Mouse (Mus musculus) effector memory CD4-positive, alpha-beta T cell, adult 5 months (primary cell): ENCODE measurements around the gene E130311K13Rik. TPM values are rescaled to one million over a fixed set of nuclear protein-coding genes. Genes with fewer than 3 reads are reported as not detected.

Experiments
- polyA plus RNA-seq: library from polyadenylated mRNA; unstranded; fragments of 100-300 nt; shearing (Covaris generic); gene quantifications from one replicate; pipeline ENCODE4 v1.2.1, GENCODE M21; 2017

Gene E130311K13Rik
- polyA plus RNA-seq, result 5.3 TPM

DNA sequence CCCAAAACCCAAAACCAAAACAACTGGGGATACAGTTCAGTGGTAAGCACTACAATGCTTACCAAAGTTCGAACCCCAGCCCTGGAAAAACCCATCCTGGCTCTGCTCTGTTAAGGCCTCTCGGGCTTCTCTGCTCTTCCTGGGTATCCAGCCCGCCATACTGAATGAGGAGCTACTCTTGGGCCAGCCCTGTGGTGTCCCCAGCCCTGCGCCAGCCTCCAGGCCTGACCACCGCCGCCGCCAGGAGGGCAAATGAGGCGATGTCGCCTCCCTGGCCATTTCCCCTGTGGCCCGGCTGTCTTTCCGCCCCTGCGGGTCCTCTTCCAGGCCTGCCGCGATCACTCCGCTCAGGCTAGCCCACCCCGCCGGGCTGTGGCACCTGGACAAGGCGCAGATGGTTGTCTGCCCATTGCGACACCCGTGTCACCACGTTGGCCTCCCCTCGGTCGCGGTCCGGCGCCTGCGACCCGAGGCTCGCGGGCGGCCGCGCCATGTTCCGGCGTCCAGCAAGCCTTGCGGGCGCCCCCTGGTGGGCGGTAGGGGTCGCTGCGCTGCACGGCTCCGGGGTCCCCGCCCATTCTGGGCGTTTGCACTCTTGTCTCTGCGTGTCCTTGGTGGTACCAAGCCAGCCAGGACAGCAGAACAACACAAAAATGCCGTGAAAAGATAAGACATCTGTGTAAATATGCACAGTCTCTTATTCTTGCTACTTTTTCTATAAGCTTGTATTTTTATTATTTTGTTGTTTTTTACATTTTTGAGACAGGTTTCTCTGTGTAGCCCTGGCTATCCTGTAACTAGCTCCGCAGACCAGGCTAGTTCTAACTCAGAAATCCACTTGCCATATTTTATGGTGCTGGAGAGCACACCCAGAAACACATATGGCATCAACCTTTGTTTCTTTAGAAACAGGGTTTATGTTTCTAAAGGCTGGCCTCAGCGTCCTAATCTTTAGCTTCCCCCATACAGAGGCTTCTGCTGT lies at the start of gene E130311K13Rik:
E130311K13Rik (minus strand) TSS at position 595 of the 982 bp plus-strand sequence.

DNA sequence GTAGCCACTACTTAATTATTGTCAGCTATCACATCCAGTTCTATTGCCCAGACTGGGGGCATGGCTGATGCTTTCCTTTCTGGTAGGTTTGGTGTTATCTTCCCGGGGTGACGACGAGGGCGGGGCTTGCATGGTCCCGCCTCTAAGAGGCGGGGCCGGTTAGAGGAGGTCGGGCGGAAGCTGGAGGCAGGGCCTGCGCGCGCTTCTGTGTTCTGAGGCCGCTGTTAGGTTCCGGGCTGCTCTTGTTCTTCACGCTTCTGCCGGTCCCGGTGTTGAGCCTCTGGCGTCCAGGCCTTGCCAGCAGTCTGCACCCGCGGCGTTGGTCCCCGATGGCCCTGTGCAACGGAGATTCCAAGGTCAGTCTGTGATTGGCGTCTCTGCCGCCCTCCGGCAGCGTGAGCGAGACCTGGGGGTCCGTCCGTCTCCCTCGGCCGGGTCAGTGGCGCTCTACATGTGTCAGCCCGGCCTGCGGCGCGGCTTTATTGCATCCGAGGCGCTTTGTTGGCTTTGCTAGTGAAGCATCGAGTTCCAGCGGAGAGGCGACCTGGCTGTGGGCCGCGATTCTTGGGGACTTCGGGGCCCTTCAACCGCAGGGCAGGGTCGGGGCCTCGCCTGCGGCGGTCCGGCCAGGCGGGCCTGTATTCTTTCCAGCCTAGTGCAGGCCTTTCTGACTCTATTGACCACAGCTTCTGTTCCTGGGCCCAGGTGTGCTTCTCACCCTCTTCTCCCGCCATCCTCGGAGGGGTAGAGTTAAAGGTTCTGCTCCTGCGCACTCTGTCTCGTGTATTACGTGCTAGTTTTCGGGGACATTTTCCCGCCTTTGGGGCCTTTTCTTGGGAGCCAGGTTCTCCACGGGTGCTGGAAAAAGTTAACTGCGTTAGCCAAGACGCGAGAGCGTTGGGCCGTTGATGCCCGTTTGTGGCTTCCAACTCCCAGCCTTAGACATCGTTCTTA lies 47.0 kb upstream of the E130311K13Rik start, which contains the start of gene Gmps:
Gmps (plus strand) TSS at position 152 of the 954 bp plus-strand sequence.

DNA sequence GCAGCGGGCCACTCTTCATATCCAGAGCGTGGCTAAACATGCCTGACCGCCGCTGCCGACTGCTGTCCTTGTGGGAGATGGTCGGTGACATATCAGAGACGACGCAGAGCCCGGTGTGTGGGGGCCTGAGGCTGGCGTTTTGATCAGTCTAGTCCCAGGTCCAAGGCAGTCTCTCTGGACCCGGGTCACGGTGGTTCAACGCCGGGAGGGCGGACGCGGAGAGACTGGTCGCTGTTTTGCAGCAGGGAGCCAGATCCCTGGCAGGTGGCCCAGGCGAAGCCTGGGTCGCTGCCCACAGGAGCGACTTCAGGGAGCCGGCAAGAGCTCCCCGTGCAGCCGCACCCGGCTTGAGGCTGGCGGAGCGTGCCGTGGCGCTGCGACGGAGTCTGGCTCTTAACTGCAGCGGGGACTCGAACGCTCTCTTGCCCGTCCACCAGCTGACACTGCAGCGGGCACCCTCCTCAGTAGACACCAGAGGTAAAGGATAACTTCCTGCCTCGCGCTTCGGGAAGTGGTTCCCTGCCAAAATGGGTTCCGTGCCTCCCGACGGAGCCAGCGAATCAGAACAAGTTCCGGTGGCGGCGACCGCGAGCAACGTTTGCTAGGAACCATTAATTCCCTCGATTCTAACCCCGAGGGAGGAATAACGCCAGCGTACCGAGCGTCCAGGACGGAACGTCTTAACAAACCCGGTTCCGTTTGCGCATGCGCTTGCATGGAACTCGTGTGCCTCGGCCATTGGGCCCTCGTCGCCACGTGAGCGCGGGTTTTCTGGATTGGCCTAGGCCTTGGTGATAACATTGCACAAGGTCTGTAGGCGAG lies 35.0 kb upstream of the E130311K13Rik start, which contains the start of gene Slc33a1:
Slc33a1 (minus strand) TSS at position 669 of the 822 bp plus-strand sequence.

DNA sequence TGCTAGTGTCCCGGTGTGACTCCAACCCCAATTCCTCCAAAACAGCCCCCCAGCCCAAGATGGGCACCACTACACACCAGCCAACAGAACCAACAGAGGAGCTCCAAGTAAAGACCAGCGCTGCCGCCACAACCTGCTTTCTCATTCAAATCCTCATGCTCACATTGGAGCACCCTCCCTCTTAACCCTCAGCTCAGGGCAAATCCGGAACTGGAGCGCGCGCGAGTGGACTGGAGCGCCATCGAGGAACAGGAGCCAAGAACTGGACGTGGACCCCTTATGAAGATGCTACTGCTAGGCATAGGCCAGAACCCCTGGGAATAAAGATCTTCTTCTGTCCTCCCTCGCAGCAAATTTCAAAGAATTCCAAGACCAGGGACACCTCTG lies 30.0 kb downstream of the E130311K13Rik start, which contains the start of gene Plch1:
Plch1 (minus strand) TSS at position 164 of the 387 bp plus-strand sequence.

Other genes with a start within 250 kb of the E130311K13Rik start
- gene Plch1, start 30.0 kb downstream of the E130311K13Rik start, polyA plus RNA-seq, result not detected
- gene Slc33a1, start 35.3 kb upstream of the E130311K13Rik start, polyA plus RNA-seq, result 8.2 TPM
- gene Gmps, start 46.6 kb upstream of the E130311K13Rik start, polyA plus RNA-seq, result 20.4 TPM
- gene Vmn2r1, start 152.1 kb upstream of the E130311K13Rik start, polyA plus RNA-seq, result 0.06 TPM
- gene Vmn2r2, start 212.5 kb upstream of the E130311K13Rik start, polyA plus RNA-seq, result not detected